Mouse (Mus musculus): ENCODE measurements around the gene Hoxb1.

DNA sequence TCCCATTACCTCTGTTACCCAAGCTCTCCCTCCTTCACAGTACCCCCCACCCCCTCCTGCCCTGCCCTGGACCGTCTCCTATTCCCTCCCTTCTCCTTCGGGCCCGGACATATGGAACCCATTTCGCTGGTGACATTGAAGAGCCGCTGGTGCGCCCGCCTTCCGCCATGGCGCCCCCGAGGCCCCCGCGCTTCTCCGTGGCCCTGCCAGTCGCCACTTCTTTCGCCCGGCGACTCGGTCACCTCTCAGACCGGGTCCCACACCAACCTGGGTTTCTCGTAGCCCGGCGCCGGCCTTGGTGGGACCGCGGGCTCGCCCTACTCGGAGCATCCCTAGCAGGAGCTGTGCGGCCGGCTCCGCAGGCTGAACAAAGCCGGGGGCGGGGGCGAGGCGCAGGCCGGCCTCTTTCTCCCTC, 32.9 kb upstream of the Hoxb1 start:
- TF ChIP-seq CTCF (IDR thresholded peaks at IDR 0.05; ENCODE audit: low read depth) (no peak), EP300 (IDR thresholded peaks at IDR 0.05; ENCODE audit: low read depth) (no peak)

All from heart, postnatal 0 days (tissue).